Comparison of ENCODE assay signal across 8 mouse cellular contexts in genomic region chr12:3890753-3891751, GRCm38 (mm10).
DNase-seq lines count a peak whose midpoint lies in the region; ATAC-seq and TF ChIP-seq lines count a peak whose summit lies in the region.

No protein-coding gene starts in this region.

- DNase-seq in kidney, postnatal 10 days = peak; percentile 76
- peak; percentile 47 to 57 for DNase-seq in spleen, postnatal 36 days (ENCODE audit: low spot score in 2 of 2)
- no peak for DNase-seq in cerebellum, postnatal 36 days
- no peak for DNase-seq in layer of hippocampus, adult 9-11 months

- 0 out of 2 replicates have a peak, but pooled peaks cover 2% of the 10 kb centered on the region for H3K36me3 ChIP-seq in ES-Bruce4 (ENCODE audit: control insufficient read depth, insufficient read depth, low read length, poor library complexity, severe bottlenecking)

- no peak for TF ChIP-seq POLR2A in ES-Bruce4 (IDR thresholded peaks at IDR 0.05; ENCODE audit: insufficient read depth, low read length)
- no peak for TF ChIP-seq POLR2A in bone marrow macrophage, adult 2 months (IDR thresholded peaks at IDR 0.05; ENCODE audit: borderline replicate concordance, low read depth, low read length)

- peak; percentile 75 for ATAC-seq in granulocyte monocyte progenitor cell, adult 5-6 weeks (replicated peaks; ENCODE audit: poor library complexity, severe bottlenecking)
- peak; percentile 68 for ATAC-seq in megakaryocyte, adult 5-6 weeks (ENCODE audit: poor library complexity, severe bottlenecking)

- H3K9me3 ChIP-seq in ES-Bruce4 (replicated peaks; ENCODE audit: control insufficient read depth, insufficient read depth, low read length, poor library complexity, severe bottlenecking) = no peaks in the 10 kb centered on the region

- peaks cover 13% of the 10 kb centered on the region for H3K4me1 ChIP-seq in ES-Bruce4 (ENCODE audit: control insufficient read depth, insufficient read depth, low read length)
- peaks cover 69% of the 10 kb centered on the region for H3K4me1 ChIP-seq in bone marrow macrophage, adult 2 months (ENCODE audit: control insufficient read depth, insufficient read depth, low read length)

- no peaks in the 10 kb centered on the region for H3K27me3 ChIP-seq in ES-Bruce4 (ENCODE audit: control insufficient read depth, insufficient read depth, low read length, poor library complexity, severe bottlenecking)

- no peak for TF ChIP-seq CTCF in ES-Bruce4 (IDR thresholded peaks at IDR 0.05; ENCODE audit: low read depth, low read length)
- no peak for TF ChIP-seq CTCF in bone marrow macrophage, adult 2 months (IDR thresholded peaks at IDR 0.05; ENCODE audit: low read depth, low read length)

- H3K27ac ChIP-seq in ES-Bruce4 (ENCODE audit: insufficient read depth, low read length) = peak overlapping the region; percentile 22
- H3K27ac ChIP-seq in bone marrow macrophage, adult 2 months (ENCODE audit: insufficient read depth, low read depth, low read length) = peak overlapping the region; percentile 60

- TF ChIP-seq EP300 in ES-Bruce4 (IDR thresholded peaks at IDR 0.05; ENCODE audit: insufficient read depth, low read depth, low read length) = no peak

- peak overlapping the region; percentile 80 for H3K9ac ChIP-seq in ES-Bruce4 (ENCODE audit: low read depth, poor library complexity, severe bottlenecking)

- peak overlapping the region; percentile 72 for H3K4me3 ChIP-seq in ES-Bruce4 (ENCODE audit: low read depth, low read length)
- peak overlapping the region; percentile 25 for H3K4me3 ChIP-seq in bone marrow macrophage, adult 2 months (ENCODE audit: insufficient read depth, low read length)

Comparison
In these comparisons a context has a peak if more than half of its experiments do, and no peak if none do; other contexts are left out.
1. DNase-seq: peak in kidney, postnatal 10 days (single experiment) and spleen, postnatal 36 days (2 of 2); none in cerebellum, postnatal 36 days (0 of 2) and layer of hippocampus, adult 9-11 months (single experiment).